Mouse (Mus musculus) embryo, embryonic 10.5 days (tissue): ENCODE data around the gene Dtx1.

Experiments used
- DNase-seq: peaks from one replicate; pipeline ENCODE4 v3.0.0-alpha.2; 2015; ENCODE audit warnings: low spot score

Dtx1 gene

GRCm38 (mm10) chr5:120677516-120677915, 34.2 kb downstream of the Dtx1 start:
- DNase-seq = no peak

- peak; percentile 51 for DNase-seq
Measured at GRCm38 (mm10) chr5:120674229-120675145, 37.2 kb downstream of the Dtx1 start.

GRCm38 (mm10) chr5:120673626-120674025, 38.1 kb downstream of the Dtx1 start:
- peak; percentile 78 for DNase-seq

- no peak for DNase-seq
Measured at GRCm38 (mm10) chr5:120671865-120672264, 39.9 kb downstream of the Dtx1 start.

DNA sequence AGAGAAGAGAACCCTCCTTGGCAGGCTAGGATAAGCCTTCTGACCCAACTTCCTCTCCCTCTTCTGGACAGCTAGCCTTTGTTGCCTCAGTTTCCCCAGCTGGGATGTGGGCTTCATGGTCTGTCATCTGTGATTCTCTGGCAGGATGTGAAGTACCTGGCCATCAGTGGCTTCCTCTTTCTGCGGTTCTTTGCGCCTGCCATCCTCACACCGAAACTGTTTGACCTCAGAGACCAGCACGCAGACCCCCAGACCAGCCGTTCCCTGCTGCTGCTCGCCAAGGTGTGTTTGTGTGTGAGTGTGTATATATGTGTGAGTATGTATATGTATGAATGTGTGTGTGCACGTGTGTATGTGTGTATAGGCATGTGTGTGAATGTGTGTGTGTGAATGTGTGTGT, 41.6 kb downstream of the Dtx1 start:
- DNase-seq = no peak

- DNase-seq = no peak
Measured at GRCm38 (mm10) chr5:120668761-120669160, 43.0 kb downstream of the Dtx1 start.

GRCm38 (mm10) chr5:120664888-120665287, 46.8 kb downstream of the Dtx1 start:
- DNase-seq = no peak

- DNase-seq = no peak
Measured at GRCm38 (mm10) chr5:120660816-120661215, 50.9 kb downstream of the Dtx1 start.

DNA sequence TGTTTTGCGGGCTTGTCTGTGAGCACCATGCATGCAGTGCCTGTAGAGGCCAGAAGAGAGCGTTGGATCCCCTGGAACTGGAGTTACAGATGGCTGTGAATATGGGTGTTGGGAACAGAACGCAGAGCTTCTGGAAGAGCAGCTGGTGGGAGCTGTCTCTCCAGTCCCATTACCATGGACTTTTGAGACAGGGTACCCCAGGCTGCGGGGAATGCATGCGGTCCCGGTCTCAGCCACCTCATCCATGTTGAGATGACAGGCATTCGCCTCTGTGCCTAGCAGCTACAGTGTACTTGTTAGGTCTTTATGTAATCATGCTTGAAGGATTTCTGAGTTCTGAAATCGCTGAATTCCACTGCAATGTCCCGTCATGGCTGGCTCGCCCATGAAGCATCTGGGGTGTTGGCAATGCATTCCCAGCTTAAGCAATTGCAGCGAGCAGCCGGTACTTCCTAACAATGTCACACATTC, 55.4 kb downstream of the Dtx1 start:
- DNase-seq = no peak

DNA sequence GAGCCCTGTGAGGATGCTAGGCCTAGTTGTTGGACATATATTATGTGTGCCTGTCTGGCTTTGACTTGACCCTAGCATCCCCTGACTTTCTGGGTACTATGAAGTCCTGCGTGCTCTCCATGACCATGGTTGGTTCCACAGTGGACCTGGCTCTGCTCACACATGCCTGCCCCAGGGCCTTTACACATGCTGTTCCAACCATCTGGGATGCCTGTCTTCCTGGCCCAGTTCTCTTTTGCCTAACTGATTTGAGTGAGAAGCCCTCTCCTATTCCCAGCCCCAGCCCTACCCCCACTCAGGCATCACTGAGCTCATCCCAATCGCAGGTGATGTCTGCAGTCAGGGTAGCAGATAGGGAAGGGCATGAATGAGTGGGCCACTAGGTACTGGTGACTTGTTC, 57.9 kb downstream of the Dtx1 start:
- DNase-seq = no peak

GRCm38 (mm10) chr5:120652915-120653701, 58.6 kb downstream of the Dtx1 start:
- no peak for DNase-seq

- DNase-seq = no peak
Measured at GRCm38 (mm10) chr5:120651230-120651629, 60.5 kb downstream of the Dtx1 start.

DNA sequence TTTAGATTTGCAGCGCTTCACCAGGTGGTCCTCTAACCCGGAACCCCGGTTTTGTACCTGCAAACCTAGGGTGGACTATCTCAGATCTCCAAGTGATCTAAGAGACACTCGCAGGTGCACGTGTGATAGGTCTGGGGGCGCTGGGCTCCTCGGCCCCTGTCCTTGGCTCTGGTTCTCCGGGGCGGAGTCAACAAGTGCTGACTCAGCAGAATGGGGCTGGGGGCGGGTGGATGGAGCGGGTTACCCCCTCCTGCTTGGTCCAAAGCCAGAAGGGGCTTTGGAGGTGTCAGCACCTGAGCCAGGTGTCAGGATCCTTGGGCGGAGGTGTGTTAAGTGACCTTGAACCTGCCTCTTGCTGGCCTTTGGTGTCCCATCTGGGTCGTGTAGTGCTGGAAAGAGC, 61.8 kb downstream of the Dtx1 start:
- DNase-seq = no peak

DNA sequence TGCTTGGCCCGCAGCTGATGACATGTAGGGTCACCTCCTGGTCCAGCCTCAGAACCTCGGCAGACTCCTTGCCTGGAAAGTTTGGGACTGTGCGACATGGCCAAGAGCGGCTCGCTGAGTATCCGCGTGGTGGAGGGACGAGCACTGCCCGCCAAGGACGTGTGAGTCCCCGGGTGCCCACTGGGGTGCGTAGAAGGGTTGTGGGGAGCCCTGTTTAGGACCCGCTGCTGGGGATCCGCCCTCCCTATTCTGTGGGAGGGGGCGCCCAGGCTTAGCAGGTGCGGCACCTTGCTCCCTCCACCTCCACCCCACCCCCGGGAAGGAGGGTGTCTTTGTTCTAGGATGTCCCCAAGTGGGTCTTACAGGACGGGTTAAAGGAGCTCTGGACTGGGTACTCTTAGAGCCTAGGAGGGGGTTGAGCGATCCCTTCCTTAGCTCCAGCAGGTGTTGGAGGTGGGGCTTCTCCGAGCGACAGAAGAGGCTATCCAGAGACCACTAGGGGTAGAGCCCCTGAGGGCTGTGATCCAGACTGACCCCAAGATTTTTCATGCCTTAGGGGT, 62.3 kb downstream of the Dtx1 start:
- peak; percentile 20 for DNase-seq

DNA sequence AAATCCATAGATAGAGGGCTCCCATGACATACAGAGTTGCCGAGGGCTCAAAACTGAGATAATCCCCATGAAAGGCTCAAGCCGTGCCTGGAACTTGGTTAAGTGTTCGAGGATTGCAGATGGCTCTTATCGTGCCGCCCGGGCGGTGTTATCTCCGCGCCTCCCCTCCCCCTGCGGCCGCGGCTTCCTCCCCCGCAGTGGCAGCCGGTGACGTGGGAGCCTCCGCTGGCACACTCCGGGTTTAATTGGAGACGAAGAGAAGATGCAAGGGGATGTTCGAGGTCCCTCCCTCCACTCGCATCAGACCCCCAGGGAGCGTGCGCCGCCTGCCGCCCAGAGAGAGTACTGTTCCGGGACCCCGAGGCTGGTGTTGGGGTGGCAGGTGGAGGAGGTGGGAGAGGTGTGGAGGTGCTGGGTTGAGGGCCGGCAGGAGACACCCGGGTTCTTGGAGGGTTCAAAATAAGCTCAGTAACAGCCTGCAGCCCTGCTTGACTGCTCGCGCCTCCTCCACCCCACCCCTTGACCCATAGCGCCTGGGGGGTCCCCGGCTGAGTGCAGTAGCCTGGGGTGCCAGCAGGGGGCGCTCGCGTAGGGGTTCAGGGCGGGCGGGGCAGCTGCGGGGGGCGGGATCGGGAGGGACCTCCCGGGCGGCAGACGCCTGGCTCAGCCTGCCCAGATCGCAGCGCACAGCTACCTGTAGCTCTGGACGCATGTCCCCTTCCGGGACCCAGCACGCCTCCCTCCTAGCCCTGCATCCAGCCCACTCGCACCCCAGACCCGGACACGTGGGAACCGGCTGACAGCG, 63.0 kb downstream of the Dtx1 start, which contains the start of gene Rasal1:
Gene Rasal1, plus strand, starts transcription at position 244 of the 805 bp plus-strand sequence.
- DNase-seq = peak; percentile 50

- DNase-seq = no peak
Measured at GRCm38 (mm10) chr5:120647814-120648491, 63.8 kb downstream of the Dtx1 start.

GRCm38 (mm10) chr5:120647361-120647760, 64.4 kb downstream of the Dtx1 start:
- no peak for DNase-seq

- DNase-seq = no peak
Measured at GRCm38 (mm10) chr5:120645851-120646250, 65.9 kb downstream of the Dtx1 start.

DNA sequence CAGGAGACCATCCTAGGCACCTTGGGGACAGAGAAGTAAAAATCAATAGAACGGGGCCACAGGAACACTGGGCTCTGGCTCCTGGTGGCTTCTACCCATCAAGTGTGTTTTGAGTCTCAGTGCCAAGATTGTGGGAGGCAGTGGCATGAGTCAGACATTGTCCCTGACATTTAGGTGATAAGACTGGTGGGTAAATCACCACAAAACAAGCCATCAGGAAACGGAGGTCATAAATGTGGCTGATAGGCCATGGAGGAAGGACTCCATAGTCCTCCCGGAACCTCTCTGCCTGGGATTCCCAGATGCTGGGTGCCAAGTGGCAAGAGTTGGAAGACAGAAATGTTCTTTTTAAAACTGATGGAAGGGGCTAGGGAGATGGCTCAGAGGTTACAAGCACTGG, 67.5 kb downstream of the Dtx1 start:
- DNase-seq = no peak

DNA sequence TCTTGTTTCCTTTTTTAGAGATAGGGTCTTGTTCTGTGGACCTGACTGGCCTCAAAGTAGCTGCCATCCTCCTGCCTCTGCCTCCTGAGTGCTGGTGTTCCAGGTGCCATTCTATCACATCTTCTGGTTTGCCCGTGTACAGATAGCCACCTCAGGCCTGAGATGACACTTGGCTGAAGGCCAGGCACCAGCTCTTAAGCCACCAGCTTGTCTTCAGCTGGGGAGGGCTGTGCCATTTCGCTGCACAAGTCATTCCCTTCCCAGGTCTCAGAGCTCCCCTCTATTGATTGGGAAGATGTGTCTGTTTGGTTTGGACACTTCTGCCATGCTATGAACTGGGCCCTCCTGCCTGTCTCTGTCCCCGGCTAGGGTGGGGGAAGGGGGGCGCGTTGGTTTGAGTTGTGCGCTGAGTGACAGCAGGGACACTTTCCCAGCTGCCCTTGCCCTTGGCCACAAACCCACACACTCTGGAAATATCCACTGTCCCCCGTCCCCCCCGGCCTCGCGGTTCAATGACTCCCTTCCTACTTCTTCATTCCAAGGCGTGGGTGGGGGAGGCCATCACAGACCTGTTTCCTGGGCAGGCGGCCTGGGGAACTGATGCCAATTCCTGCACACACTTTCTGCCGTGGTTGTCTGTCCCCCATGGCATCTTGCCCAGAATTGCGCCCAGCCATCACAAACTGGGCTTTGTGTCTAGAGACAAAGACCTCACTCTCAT, 68.2 kb downstream of the Dtx1 start:
- no peak for DNase-seq
